Mouse (Mus musculus) lung, postnatal 0 days (tissue): Measurements from ENCODE around the gene Ccdc85b. TPM values are rescaled to one million over a fixed set of nuclear protein-coding genes. Genes with fewer than 3 reads are reported as not detected.

Experiments
- ATAC-seq: fragments of 200-750 bp; cut with Nextera tagmentation; 2 replicates; pipeline ENCODE4 v1.8.0; 2017; ENCODE audit warnings: moderate library complexity
- DNase-seq: peaks from one replicate; pipeline ENCODE4 v3.0.0-alpha.2; 2016; ENCODE audit warnings: low spot score
- H3K27ac ChIP-seq: fragments of 300-500 bp; sonication (generic); 2 replicates; pipeline ENCODE4 v1.5.1; 2014; ENCODE audit warnings: antibody characterized with exemption, mild to moderate bottlenecking, low read length, mixed read lengths
- H3K27me3 ChIP-seq: fragments of 300-500 bp; sonication (generic); replicated peaks from 2 replicates; pipeline ENCODE4 v1.6.1; 2014; ENCODE audit warnings: low read length, mixed read lengths; ENCODE audit not compliant: insufficient read depth
- H3K36me3 ChIP-seq: fragments of 300-500 bp; sonication (generic); 2 replicates; pipeline ENCODE4 v1.6.1; 2014; ENCODE audit warnings: low read length, mixed read lengths; ENCODE audit not compliant: insufficient read depth
- H3K4me1 ChIP-seq: fragments of 300-500 bp; sonication (generic); 2 replicates; pipeline ENCODE4 v1.6.1; 2014; ENCODE audit warnings: antibody characterized with exemption, low read depth, low read length, mixed read lengths; ENCODE audit not compliant: insufficient read depth
- H3K4me2 ChIP-seq: fragments of 300-500 bp; sonication (generic); replicated peaks from 2 replicates; pipeline ENCODE4 v1.6.1; 2014; ENCODE audit warnings: low read depth, mild to moderate bottlenecking, low read length, moderate library complexity, mixed read lengths
- H3K4me3 ChIP-seq: fragments of 300-500 bp; sonication (generic); 2 replicates; pipeline ENCODE4 v1.5.1; 2014; ENCODE audit warnings: low read depth, low read length
- H3K9ac ChIP-seq: fragments of 300-500 bp; sonication (generic); replicated peaks from 2 replicates; pipeline ENCODE4 v1.6.1; 2014; ENCODE audit warnings: low read depth, mild to moderate bottlenecking
- H3K9me3 ChIP-seq: fragments of 300-500 bp; sonication (generic); 2 replicates; pipeline ENCODE4 v1.6.1; 2016; ENCODE audit warnings: low read length, mixed read lengths
- CTCF ChIP-seq: IDR thresholded peaks from 2 replicates; pipeline ENCODE4 v1.5.1; 2016; ENCODE audit warnings: antibody characterized with exemption, mild to moderate bottlenecking
- EP300 ChIP-seq: IDR thresholded peaks from 2 replicates; pipeline ENCODE4 v1.6.1; 2016; ENCODE audit warnings: antibody characterized with exemption, mild to moderate bottlenecking, control low read depth
- WGBS: fragments of 180-500 bp; shearing (Covaris S2); extraction: QIAGEN DNeasy Blood & Tissue Kit; methylation state at CpG from one replicate; pipeline ENCODE4 v1.1.7; 2014; 5-methylcytosine and 5-hydroxymethylcytosine counted together
- polyA plus RNA-seq: library from polyadenylated mRNA; unstranded; fragments of >200 nt; fragmentation: Nextera tagmentation; extraction: Ambion mirVana; gene quantifications from 2 replicates; pipeline ENCODE4 v1.2.1, GENCODE M21; 2015

Gene Ccdc85b
- polyA plus RNA-seq, 1 experiment from 2014 or later = 14.4 TPM

GRCm38 (mm10) chr19:5419630-5420029, 38.1 kb downstream of the Ccdc85b start:
- no peak overlapping the region for H3K27ac ChIP-seq
- 0 out of 2 replicates have a peak, but pooled peaks cover 17% of the 10 kb centered on the region for H3K36me3 ChIP-seq
- no peak for TF ChIP-seq EP300
- no peak for TF ChIP-seq CTCF
- H3K4me3 ChIP-seq = no peak overlapping the region
- peaks cover 14% of the 10 kb centered on the region for H3K4me1 ChIP-seq
- H3K9me3 ChIP-seq = no peaks in the 10 kb centered on the region
- ATAC-seq = no peak
- no peaks in the 10 kb centered on the region for H3K27me3 ChIP-seq
- H3K9ac ChIP-seq = no peak overlapping the region
- WGBS = 85% methylated on average over 9 of the region's 9 CpGs
- H3K4me2 ChIP-seq = no peak overlapping the region
- no peak for DNase-seq

GRCm38 (mm10) chr19:5418750-5419466, 38.8 kb downstream of the Ccdc85b start:
- no peak for TF ChIP-seq EP300
- TF ChIP-seq CTCF = no peak
- ATAC-seq (no peak), DNase-seq (peak; percentile 58)
- Histone ChIP-seq H3K36me3 (0 out of 2 replicates have a peak, but pooled peaks cover 17% of the 10 kb centered on the region), H3K9me3 (no peaks in the 10 kb centered on the region), H3K4me2 (no peak overlapping the region), H3K27ac (no peak overlapping the region), H3K27me3 (no peaks in the 10 kb centered on the region), H3K9ac (no peak overlapping the region), H3K4me3 (no peak overlapping the region), H3K4me1 (peaks cover 20% of the 10 kb centered on the region)
- WGBS = 93% methylated on average over 7 of the region's 8 CpGs

GRCm38 (mm10) chr19:5414534-5414957, 43.1 kb downstream of the Ccdc85b start:
- H3K27me3 ChIP-seq = no peaks in the 10 kb centered on the region
- 0 out of 2 replicates have a peak, but pooled peaks cover 9% of the 10 kb centered on the region for H3K4me1 ChIP-seq
- TF ChIP-seq EP300 = peak; percentile 95
- no peak for TF ChIP-seq CTCF
- 0 out of 2 replicates have a peak, but pooled peaks cover 6% of the 10 kb centered on the region for H3K36me3 ChIP-seq
- no peaks in the 10 kb centered on the region for H3K9me3 ChIP-seq
- peak overlapping the region; percentile 77 for H3K27ac ChIP-seq
- 23% methylated on average over 2 of the region's 2 CpGs for WGBS
- no peak overlapping the region for H3K9ac ChIP-seq
- H3K4me2 ChIP-seq = no peak overlapping the region
- ATAC-seq (peak; percentile 86), DNase-seq (peak; percentile 94)
- H3K4me3 ChIP-seq = no peak overlapping the region

GRCm38 (mm10) chr19:5413840-5414239, 43.9 kb downstream of the Ccdc85b start:
- Histone ChIP-seq H3K36me3 (0 out of 2 replicates have a peak, but pooled peaks cover 6% of the 10 kb centered on the region), H3K4me1 (0 out of 2 replicates have a peak, but pooled peaks cover 9% of the 10 kb centered on the region), H3K4me3 (no peak overlapping the region), H3K4me2 (no peak overlapping the region), H3K27ac (peak overlapping the region; percentile 77), H3K9ac (no peak overlapping the region), H3K9me3 (no peaks in the 10 kb centered on the region), H3K27me3 (no peaks in the 10 kb centered on the region)
- TF ChIP-seq CTCF (no peak), EP300 (no peak)
- 77% methylated on average over 4 of the region's 4 CpGs for WGBS
- ATAC-seq (no peak), DNase-seq (no peak)

GRCm38 (mm10) chr19:5411961-5412360, 45.7 kb downstream of the Ccdc85b start:
- H3K4me2 ChIP-seq = no peak overlapping the region
- no peak overlapping the region for H3K9ac ChIP-seq
- DNase-seq (no peak), ATAC-seq (no peak)
- H3K27ac ChIP-seq = no peak overlapping the region
- no peaks in the 10 kb centered on the region for H3K36me3 ChIP-seq
- no peaks in the 10 kb centered on the region for H3K9me3 ChIP-seq
- 49% methylated on average over 5 of the region's 5 CpGs for WGBS
- no peak for TF ChIP-seq CTCF
- TF ChIP-seq EP300 = no peak
- no peak overlapping the region for H3K4me3 ChIP-seq
- H3K27me3 ChIP-seq = no peaks in the 10 kb centered on the region
- 0 out of 2 replicates have a peak, but pooled peaks cover 9% of the 10 kb centered on the region for H3K4me1 ChIP-seq

GRCm38 (mm10) chr19:5410641-5411040, 47.1 kb downstream of the Ccdc85b start:
- Histone ChIP-seq H3K36me3 (no peaks in the 10 kb centered on the region), H3K27me3 (no peaks in the 10 kb centered on the region), H3K4me1 (0 out of 2 replicates have a peak, but pooled peaks cover 9% of the 10 kb centered on the region), H3K4me3 (no peak overlapping the region), H3K4me2 (no peak overlapping the region), H3K27ac (peak overlapping the region; percentile 51; the same call in 1 of the 2 replicates), H3K9ac (no peak overlapping the region), H3K9me3 (no peaks in the 10 kb centered on the region)
- ATAC-seq (no peak), DNase-seq (no peak)
- 64% methylated on average over 5 of the region's 5 CpGs for WGBS
- TF ChIP-seq EP300 (no peak), CTCF (no peak)
